Mouse (Mus musculus) testis, adult 2 months (tissue): ENCODE results near the gene Bcas3. TPM values are rescaled to one million over a fixed set of nuclear protein-coding genes. Genes with fewer than 3 reads are reported as not detected.

Experiments used
- H3K27ac ChIP-seq: fragments of 200-500 bp; 2 replicates; pipeline ENCODE4 v1.5.1; 2012; ENCODE audit warnings: low read depth, low read length; ENCODE audit not compliant: control insufficient read depth, insufficient read depth
- H3K27me3 ChIP-seq: fragments of 200-500 bp; 2 replicates; pipeline ENCODE4 v1.6.1; 2012; ENCODE audit warnings: mild to moderate bottlenecking, low read length, moderate library complexity; ENCODE audit not compliant: control insufficient read depth, insufficient read depth
- H3K36me3 ChIP-seq: fragments of 200-500 bp; 2 replicates; pipeline ENCODE4 v1.6.1; 2012; ENCODE audit warnings: mild to moderate bottlenecking, low read length; ENCODE audit not compliant: control insufficient read depth, insufficient read depth
- H3K4me1 ChIP-seq: fragments of 200-500 bp; 2 replicates; pipeline ENCODE4 v1.6.1; 2012; ENCODE audit warnings: low read length; ENCODE audit not compliant: control insufficient read depth, insufficient read depth
- H3K4me3 ChIP-seq: fragments of 200-500 bp; 2 replicates; pipeline ENCODE4 v1.5.1; 2012; ENCODE audit warnings: low read depth, mild to moderate bottlenecking, low read length, moderate library complexity, mixed read lengths; ENCODE audit not compliant: control insufficient read depth
- CTCF ChIP-seq: fragments of 200-500 bp; IDR thresholded peaks from 2 replicates; pipeline ENCODE4 v1.5.1; 2012; ENCODE audit warnings: low read depth, mild to moderate bottlenecking, inconsistent platforms, low read length, moderate library complexity; ENCODE audit not compliant: control insufficient read depth, insufficient read depth, insufficient replicate concordance
- POLR2A ChIP-seq: fragments of 200-500 bp; IDR thresholded peaks from 2 replicates; pipeline ENCODE4 v1.6.1; 2012; ENCODE audit warnings: low read depth, mild to moderate bottlenecking, inconsistent platforms, low read length, moderate library complexity; ENCODE audit not compliant: control insufficient read depth
- polyA plus RNA-seq: library from polyadenylated mRNA; depleted of rRNA; stranded (reverse); fragments of >200 nt; gene quantifications from 2 replicates; pipeline ENCODE4 v1.2.3, GENCODE M21; 2012; rRNA removed

Gene Bcas3
- 21.8 and 23.4 TPM in 2 replicates for polyA plus RNA-seq

- TF ChIP-seq CTCF (no peak), POLR2A (peak; percentile 90)
- Histone ChIP-seq H3K27me3 (no peaks in the 10 kb centered on the region), H3K27ac (peak within 1 kb of the TSS; percentile 91), H3K4me3 (peak within 1 kb of the TSS; percentile 91), H3K4me1 (peaks cover 2% of the 10 kb centered on the region; the same call in 1 of the 2 replicates), H3K36me3 (no peaks in the 10 kb centered on the region; the same call in 1 of the 2 replicates)
Observed at GRCm38 (mm10) chr11:85352539-85353380, at the start of gene Bcas3. Gene Bcas3, plus strand, starts transcription at chr11:85353167.

- no peaks in the 10 kb centered on the region; the same call in 1 of the 2 replicates for H3K4me1 ChIP-seq
- no peak overlapping the region for H3K27ac ChIP-seq
- H3K36me3 ChIP-seq, result no peaks in the 10 kb centered on the region
- no peaks in the 10 kb centered on the region for H3K27me3 ChIP-seq
- H3K4me3 ChIP-seq, result no peak overlapping the region
- TF ChIP-seq POLR2A (no peak), CTCF (no peak)
Observed at GRCm38 (mm10) chr11:85306577-85307260, 46.2 kb upstream of the Bcas3 start.

GRCm38 (mm10) chr11:85308799-85309198 lies 44.2 kb upstream of the Bcas3 start:
- TF ChIP-seq POLR2A, result no peak
- no peak for TF ChIP-seq CTCF
- Histone ChIP-seq H3K4me3 (peak overlapping the region; percentile 20; the same call in 1 of the 2 replicates), H3K27ac (no peak overlapping the region), H3K4me1 (no peaks in the 10 kb centered on the region; the same call in 1 of the 2 replicates), H3K27me3 (no peaks in the 10 kb centered on the region), H3K36me3 (no peaks in the 10 kb centered on the region; the same call in 1 of the 2 replicates)

GRCm38 (mm10) chr11:85310407-85310712 lies 42.6 kb upstream of the Bcas3 start:
- Histone ChIP-seq H3K27ac (peak overlapping the region; percentile 99), H3K27me3 (no peaks in the 10 kb centered on the region), H3K36me3 (no peaks in the 10 kb centered on the region; the same call in none of the 2 replicates), H3K4me1 (no peaks in the 10 kb centered on the region; the same call in 1 of the 2 replicates), H3K4me3 (peak overlapping the region; percentile 97)
- TF ChIP-seq POLR2A (no peak), CTCF (no peak)

GRCm38 (mm10) chr11:85310713-85311574 lies 42.0 kb upstream of the Bcas3 start, which contains the start of gene Ppm1d:
Gene Ppm1d, plus strand, starts transcription at chr11:85311244.
- Histone ChIP-seq H3K4me1 (no peaks in the 10 kb centered on the region; the same call in 1 of the 2 replicates), H3K27me3 (no peaks in the 10 kb centered on the region), H3K4me3 (peak within 1 kb of the TSS; percentile 97), H3K27ac (peak within 1 kb of the TSS; percentile 99), H3K36me3 (no peaks in the 10 kb centered on the region; the same call in none of the 2 replicates)
- no peak for TF ChIP-seq CTCF
- TF ChIP-seq POLR2A, result peak; percentile 85

- Histone ChIP-seq H3K27me3 (no peaks in the 10 kb centered on the region), H3K36me3 (no peaks in the 10 kb centered on the region; the same call in none of the 2 replicates), H3K4me1 (no peaks in the 10 kb centered on the region; the same call in 1 of the 2 replicates), H3K27ac (peak overlapping the region; percentile 95), H3K4me3 (peak overlapping the region; percentile 97)
- 0 out of 2 replicates have a peak, but pooled peaks have one; percentile 9 for TF ChIP-seq CTCF
- peak; percentile 76; the same call in 1 of the 2 replicates for TF ChIP-seq POLR2A
Observed at GRCm38 (mm10) chr11:85311645-85312490, 41.1 kb upstream of the Bcas3 start.
